Mouse (Mus musculus) gastrocnemius, adult 18-20 months (tissue): ENCODE results near the gene Ints14. TPM values are rescaled to one million over a fixed set of nuclear protein-coding genes. Genes with fewer than 3 reads are reported as not detected.

Source experiments
- DNase-seq: peaks from one replicate; pipeline ENCODE4 v3.0.0; 2021; ENCODE audit warnings: low spot score
- long read RNA-seq, 2 experiments: library from polyadenylated mRNA; stranded (forward); transcript quantifications; one replicate each; pipeline ENCODE4 v2.0.0; 2021
- total RNA-seq, 2 experiments: library from RNA; stranded (reverse); gene quantifications; 2 replicates each; pipeline ENCODE4 v1.2.3; 2021

Gene Ints14
- 10 to 100 TPM; 14.3 to 14.6 TPM for total RNA-seq
- long read RNA-seq, experiment 1, transcript Ints14-202 (13 exons, 2,820 nt) = major isoform, 15 of 26 reads
- long read RNA-seq, experiment 1, partial matches to known transcripts = 6 of 26 reads
- long read RNA-seq, experiment 1, other reads (novel, unspliced or antisense) = 3 of 26 reads
- long read RNA-seq, experiment 2, transcript Ints14-202 (13 exons, 2,820 nt) = major isoform, 23 of 41 reads
- long read RNA-seq, experiment 2, transcript Ints14-201 (13 exons, 2,837 nt) = minor isoform, 6 of 41 reads
- long read RNA-seq, experiment 2, partial matches to known transcripts = 11 of 41 reads
- long read RNA-seq, experiment 2, other reads (novel, unspliced or antisense) = 1 of 41 reads

DNA sequence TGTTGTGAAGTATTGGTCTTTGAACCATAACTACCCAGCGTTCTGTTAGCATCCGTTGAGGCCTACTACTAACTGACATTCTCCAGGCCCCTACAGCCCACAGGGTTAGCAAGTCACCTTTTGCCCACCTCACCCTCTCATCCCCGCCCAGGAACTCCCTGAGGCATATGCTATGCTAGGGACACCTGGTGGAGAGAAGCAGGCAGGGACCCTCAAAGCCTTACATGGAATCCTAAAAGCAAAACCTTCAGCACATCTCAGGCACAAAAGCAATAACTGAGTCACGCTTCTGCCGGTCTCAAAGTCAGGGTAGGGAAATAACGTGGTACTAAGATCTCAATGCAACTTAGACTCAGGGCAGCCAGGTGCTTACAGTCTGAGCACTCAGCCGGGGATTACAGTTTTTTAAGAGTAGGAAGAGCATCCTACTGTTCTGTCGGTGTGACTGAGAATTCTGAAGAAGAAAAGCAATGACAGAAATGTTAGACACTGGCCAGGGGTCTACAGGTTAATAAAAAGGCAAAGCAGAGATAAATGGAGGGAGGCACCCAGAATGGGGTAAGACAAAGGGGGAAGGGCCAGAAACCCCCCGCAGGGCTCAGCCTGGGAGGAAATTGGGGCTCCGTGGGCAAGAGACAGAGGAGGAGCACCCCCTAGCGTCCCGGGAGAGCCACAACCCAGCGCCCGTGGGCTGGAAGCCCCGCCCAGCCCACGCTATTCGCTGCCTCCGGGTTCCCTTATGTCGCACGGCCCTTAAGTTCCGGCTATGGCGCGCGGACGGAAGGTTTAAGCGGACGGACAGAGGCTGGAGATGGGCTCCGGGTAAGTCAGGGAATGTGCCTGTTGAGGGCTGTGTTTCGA lies at the start of gene Ints14:
TSS of gene Ints14 (plus strand) at position 789 of the 861 bp plus-strand sequence.
- DNase-seq = peak; percentile 97

DNA sequence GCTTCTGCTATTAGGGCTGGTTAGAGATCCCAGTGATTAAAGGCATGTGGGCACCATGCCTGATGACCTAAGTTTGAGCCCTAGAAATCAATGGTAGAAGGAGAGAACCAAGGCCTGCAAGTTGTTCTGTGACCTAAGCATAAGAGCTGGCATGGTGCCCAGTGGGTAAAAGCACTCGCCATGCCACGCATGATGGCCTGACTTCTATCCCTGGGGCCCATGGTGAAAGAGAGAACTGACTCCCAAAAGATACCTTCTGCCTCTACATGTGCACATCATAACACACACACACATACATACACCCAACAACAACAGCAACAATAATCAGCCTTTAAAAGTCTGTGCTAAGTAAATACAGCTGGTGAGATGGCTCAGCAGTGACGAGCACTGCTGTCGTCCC lies 47.3 kb upstream of the Ints14 start:
- no peak for DNase-seq

DNA sequence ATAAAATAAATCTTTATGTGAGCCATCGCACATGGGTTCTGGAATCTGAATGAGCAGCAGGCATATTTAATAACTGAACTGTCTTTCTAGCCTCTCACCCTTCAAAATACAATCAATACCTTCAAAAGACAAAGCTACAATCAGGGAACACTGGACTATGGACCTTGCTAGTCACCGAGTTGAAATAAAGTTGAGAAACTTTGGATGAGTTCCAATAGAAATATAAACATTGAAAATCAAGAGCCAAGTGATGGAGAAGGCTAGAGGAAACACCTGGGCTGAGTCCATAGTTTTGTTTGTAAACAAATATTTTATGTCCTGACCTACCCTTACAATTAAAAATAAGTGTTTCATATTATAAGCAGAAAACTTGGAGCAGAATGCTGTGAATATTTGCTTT lies 46.7 kb upstream of the Ints14 start:
- DNase-seq = no peak

DNA sequence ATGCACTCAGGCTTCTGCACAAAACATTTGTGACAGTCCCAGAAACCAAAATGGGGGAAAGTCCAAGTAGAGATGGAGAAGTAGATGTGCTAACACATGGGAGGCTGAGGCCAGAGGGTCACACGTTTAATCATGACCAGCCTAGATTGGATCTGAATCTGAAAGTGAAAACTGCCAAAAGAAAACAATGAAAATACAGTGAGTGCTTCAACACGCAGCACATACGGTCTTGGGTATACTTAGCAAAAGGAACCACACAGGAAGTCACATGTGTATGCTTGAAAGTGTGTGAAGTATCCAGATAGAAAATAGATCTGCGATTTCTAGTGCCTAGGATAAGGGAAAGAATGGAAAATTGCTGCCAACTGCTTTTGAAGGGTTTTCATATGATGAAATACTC lies 46.1 kb upstream of the Ints14 start:
- no peak for DNase-seq

DNA sequence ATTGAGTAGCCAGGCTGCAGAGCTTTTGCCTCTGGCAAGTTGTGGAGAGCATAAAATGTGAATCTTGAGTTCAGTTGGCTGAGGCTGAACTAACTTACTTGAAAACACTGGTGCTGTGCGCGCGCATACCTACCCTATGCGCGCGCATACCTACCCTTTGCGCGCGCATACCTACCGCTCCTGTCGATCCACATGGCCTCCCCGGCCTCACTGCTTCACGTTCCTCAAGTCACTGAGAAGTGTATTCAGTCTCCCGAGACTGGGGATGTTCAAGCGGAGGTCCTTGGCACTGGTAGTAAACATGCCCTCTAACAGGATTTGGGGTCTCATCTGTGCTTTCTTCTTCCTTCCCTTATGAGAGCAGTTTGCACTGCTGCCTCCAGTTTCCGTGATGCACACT lies 42.1 kb upstream of the Ints14 start:
- DNase-seq = no peak

DNA sequence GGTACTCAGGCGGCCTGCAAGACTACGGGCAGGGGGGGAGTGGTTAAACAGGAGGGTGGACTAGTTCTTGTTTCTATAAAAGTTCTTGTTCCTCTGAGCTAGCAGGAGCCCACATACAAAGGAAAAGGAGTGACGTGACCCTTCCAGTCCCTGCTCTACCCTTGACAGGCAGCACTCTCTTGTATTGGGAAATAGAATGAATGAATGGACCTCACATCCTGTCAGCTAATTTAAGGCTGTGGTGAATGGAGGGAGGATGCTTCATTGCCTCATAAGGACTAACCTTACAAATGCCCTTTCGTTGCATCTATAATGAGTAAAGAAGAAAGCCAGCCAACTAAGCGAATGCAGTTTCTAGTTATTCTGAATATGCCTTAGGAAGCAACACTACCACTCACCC lies 34.9 kb upstream of the Ints14 start:
- DNase-seq = no peak

DNA sequence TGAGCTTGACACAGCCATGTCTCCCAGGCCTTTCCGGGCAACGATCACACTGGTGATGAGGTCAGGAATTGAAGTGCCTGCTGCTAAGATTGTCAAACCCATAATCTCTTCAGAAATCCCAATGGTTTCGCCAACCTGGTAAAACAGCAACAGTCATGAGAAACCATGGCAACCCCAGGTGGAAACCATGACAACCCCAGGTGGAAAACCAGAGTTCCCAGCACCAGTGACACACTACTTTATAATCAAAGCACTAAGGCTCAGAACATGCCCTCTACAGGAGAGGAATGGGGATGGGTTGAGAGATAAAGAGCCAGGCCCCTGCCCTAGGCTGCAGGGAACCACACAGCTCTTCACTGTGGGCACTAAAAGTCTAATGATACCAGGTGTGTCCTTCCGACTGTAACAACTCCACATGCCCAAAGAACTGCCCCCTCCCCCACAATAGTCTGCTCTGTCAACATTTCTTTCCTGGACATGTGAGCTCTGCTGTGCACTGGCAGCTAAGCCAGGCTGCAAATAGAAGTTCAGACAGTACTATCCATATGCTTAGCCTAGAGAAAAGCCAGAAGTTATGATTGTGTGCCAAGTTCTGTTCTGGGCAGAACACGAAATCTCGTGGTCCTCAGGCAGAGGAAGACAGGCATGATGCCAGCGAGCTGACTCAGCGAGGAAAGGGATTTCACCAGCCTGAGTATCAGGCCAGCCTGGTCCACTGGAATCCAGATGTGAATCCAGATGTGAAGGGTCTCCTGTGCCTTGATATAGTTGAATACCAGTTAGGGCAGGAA lies 34.3 kb upstream of the Ints14 start:
- peak; percentile 30 for DNase-seq

DNA sequence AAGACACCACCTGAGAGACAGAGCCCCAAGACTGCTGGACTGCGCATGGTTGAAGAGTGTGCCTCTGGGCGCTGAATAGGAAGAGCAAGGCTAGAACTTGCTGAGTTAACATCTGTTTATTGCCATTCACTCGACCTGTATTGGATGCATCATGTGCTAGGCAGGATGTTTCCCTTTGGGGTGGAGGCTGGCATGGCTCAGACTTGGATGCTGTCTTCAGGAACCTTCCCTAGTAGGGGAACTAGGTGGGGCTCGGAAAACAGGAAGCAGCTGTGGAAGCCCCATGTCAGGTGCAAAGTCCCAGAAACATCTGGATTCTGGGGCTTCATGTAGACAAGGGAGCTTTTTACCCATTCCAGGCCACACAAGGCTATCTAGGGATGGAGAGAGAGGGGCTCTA lies 30.4 kb upstream of the Ints14 start:
- no peak for DNase-seq

DNA sequence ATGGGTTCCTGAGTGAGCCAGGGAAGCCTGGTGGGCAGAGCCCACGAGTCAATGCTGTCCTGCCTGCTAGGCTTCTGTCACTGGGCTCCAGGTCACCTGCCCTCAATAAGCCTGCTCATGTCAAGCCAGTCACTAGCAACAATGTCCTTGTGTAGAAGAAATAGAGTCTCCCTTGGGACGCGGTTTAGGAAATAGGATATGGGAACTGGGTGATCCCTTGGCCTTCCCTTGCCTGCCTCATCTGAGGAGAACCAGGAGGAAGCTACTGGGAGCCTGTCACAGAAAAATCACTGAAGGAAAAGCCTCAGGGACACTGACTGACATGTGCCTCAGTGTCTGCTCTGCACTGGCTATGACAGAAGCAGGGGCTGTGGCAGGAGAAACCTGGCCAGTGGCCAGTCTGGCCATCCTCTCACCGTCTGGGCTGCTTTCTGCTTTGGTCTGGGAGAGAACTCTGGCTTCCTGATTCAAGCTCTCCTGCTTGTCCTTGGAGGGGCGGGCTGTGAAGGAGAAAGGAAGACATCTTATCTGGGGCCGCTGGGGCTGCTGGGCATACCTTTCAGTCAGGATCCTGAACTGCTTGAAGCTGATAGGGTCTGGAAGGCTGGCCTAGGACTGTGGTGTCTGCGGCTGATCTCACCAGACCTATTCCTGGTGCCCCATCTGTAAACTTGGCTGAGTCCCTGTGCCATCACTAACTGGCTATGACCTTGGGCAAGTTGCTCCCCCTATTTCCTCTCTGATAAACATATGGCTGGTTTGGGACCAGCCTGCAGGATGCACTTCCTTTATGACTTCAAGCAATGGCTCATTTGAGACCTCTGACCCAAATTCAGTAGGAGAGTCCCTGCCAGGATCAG lies 28.7 kb upstream of the Ints14 start:
- DNase-seq = no peak

DNA sequence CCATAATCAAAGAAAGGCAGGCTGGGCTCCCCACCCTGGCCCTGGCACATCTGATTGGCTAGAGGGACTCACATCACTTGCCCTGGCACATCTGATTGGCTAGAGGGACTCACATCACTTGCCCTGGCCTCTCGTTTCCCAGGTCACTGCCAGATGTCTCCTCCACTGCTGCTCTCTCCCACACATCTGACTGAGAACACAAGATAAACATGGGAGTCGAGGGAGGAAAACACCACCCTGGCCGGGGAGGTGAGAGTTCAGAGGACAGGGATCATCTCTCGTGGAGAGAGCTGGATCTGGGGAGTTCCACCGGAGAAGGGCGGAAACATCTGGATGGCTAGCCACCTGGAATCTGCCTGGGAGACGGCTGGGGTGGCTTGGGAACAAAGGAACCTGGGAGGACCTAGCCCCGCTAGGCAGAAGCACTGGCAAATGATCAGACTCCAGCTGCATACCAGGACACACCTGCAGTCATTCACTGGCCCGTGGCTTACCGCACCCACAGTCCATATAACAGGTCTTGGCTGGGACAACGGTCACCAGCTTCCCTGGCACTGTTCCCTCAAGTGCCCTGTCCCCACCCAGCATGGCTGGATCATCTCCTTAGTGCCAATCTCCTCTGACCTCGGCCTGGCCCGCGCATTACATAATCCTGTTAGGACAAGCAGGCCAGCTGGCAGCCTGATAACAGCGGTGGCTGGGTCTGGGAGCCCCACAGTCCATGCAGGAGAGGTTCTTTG lies 26.5 kb upstream of the Ints14 start:
- peak; percentile 17 for DNase-seq

DNA sequence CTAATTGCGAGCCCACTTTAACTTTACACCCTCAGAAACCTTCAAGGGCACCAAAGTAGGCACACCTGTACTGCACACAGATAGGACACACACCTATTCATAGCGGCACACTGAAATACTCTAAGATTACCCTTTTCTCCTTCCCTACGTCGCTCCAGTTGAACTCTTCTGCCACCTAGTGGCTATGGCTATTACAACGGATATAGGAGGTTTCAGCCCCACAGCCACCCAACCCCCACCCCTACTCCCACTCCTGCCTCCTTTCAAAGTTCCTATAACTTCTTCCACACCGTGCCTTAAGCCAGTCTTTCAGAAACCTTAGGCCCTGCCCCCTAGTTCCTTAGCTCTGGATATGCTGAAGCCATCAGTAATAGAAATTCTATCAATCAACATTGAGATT lies 24.2 kb upstream of the Ints14 start:
- DNase-seq = peak; percentile 72

DNA sequence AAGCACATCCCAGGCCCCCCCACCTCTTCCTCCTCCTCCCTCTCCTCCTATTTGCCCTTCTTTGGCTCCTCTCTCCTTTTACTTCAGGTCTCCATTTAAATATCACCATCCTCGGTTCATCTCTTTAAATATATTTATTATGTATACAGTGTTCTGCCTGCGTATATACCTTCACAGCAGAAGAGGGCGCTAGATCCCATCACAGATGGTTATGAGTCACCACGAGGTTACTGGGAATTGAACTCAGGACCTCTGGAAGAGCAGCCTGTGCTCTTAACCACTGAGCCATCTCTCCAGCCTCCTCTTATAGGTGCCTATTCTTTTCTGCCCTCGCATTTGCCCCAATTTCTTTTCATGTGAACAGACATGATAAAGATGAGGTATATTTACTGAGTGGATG lies 23.2 kb upstream of the Ints14 start:
- no peak for DNase-seq

DNA sequence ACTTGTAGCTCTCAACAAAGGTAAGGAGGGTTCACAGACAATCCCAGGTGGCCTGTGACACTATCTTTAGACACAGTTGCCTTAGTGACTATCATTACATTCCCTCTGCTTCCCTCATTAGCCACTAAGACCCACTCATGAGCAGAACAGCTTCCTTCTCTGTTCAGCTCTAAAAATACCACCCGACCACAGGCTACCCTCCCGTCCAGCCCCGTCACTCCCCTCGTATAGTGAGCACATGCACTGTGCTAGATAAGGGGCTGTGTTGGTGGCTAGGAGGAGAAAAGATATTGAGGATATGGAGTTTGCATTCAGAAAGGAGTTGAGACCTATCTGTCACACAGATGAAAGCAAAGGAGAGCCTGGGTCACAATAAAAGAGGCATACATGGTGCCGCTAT lies 22.2 kb upstream of the Ints14 start:
- no peak for DNase-seq

DNA sequence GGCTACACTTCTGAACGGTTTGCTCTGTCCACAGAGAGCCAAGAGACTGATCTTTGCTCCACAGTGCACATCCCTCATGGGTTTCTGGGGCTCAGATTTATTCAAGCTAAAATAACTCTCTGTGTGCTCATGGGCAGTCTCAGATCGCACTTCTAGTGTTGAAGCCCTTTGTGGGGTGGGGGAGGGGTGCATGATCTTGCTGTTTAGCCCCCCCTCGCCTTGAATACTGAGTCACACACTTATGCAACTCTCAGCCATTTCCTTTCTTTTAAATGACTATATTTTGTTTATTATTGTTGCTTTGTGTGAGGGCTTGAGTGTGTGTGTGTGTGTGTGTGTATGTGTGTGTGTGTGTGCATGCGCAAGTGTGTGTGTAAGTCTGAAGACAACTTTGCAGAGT lies 21.4 kb upstream of the Ints14 start:
- DNase-seq = no peak

DNA sequence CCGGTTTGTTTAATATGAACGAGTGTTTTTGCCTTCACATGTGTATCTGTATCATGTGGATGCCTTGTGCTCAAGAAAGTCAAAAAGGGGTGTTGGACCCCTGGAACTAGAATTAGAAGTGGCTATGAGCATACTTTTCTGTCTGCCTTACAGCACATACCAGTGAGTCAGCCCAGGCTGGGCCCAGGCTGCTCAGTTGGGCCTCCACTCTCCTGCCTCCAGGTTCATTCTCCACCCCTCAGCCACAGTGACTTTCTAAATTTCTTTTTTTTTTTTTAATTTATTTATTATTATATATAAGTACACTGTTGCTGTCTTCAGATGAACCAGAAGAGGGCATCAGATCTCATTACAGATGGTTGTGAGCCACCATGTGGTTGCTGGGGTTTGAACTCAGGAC lies 20.9 kb upstream of the Ints14 start:
- no peak for DNase-seq

DNA sequence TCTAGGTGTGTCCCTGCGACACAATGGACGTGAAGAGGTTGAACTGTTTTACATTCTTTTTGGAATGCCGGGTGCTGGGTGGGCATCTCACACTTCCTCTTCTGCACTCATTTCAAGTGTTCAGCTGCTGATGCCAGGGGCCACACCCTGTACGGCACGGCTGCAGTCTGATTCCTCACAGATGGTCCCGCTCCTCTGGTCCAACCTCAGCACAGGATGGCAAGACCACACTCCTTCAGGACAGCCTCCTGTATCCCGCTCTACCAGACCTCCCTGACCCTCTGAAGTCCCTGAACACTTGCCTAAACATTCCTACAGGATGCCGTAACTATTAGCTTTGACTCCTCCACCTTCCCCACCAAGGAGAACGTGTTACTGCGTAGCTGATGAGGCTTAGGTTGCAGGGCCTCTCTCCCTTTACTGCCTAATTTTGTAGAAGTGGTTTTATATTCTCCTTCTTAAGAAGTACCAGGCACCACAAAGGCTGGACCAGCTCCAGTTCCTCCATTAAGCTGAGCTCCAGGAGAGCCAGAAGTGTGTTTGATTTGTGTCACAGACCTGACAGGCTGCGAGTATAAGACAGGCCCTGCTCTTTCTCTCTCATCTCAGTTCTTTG lies 19.9 kb upstream of the Ints14 start:
- DNase-seq = no peak

DNA sequence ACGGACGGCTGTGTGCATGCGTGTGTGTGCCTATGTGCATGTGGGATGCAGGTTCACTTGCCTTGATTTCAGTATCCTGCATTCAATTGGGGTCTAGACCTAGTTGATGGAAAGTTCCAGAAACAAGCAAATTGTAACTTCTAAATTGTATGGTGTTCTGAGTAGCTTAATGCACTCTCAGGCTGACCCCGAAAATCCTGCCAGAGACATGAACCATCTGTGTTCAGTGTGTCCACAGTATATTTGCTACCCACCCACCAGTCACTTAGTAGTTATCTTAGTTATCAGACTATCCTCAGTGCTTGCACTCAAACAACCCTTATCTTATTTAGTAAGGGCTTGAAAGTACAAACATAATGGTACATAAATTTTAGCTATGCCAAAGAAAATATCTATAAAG lies 19.1 kb upstream of the Ints14 start:
- no peak for DNase-seq

DNA sequence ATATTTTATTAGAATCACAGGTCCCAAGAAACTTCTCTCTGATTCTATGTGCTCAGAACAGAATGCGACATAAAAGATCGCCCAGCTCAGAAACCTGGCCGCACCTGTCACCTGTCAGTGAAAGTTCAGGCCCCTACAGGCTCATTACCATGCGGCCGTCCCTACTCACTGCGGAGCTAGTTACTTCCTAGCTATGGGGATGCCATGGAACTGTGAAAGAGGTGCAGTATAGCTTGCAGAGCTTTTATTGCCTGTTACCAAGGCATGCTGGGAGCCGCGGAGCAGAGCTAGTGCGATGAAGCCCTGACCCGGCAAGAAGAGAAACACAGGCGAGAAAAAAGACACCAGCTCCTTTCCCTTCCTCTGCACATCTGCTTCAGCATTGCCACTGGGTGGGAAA lies 16.7 kb upstream of the Ints14 start:
- DNase-seq = no peak

DNA sequence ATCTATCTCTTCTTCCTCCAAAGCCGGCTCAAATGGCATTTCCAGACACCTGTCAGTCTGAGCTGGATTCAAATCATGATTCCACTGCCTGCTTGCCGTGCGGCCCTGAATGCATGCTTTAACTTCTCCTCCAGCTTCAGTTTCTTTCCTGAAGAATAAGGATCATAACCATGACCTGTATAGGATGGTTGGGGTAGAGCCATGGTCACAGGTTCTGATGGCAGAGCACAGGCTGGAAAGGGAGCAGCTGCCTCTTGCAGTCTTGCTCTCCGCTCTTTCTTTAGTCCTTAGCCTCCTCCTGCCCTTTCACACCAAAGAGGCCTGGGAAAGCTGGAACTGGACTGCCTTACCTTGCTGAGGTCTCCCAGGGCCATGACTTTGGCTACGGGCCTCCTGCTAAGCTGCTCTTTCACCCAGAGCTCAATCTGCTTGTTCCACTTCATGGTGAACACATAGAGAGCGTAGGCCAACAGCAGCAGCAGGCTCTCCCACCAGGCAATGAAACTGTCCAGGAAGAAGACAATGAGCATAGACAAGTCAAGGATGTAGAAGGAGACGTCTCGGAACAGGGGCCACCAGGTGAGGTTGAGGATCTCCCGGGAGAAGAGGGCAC lies 13.1 kb upstream of the Ints14 start:
- DNase-seq = no peak
